Mouse (Mus musculus) lung, postnatal 0 days (tissue): ENCODE data around the gene Fut7.

Experiments
- CTCF ChIP-seq: IDR thresholded peaks from 2 replicates; pipeline ENCODE4 v1.5.1; 2016; ENCODE audit warnings: antibody characterized with exemption, mild to moderate bottlenecking
- EP300 ChIP-seq: IDR thresholded peaks from 2 replicates; pipeline ENCODE4 v1.6.1; 2016; ENCODE audit warnings: antibody characterized with exemption, mild to moderate bottlenecking, control low read depth

DNA sequence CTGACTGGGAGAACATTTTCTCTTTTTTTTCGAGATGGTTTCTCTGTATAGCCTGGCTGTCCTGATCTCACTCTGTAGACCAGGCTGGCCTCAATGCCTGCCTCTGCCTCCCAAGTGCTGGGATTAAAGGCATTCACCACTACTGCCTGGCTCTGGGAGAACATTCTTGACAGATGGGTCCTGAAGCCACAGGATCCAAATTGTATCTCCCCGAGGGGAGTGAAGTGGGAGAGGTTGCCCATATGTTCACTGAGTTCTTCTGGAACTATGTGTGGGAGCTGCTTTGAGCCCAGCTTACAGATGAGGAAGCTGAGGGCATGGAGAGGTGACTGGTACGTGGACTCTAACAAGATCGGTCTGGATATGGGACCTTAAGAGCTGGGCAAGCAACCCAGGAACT, 19.1 kb upstream of the Fut7 start:
- TF ChIP-seq EP300 (no peak), CTCF (no peak)
